Mouse (Mus musculus) lung, adult 18-20 months (tissue): ENCODE data around the gene Postn.

Experiments used
- DNase-seq, 2 experiments: peaks; one replicate each; pipeline ENCODE4 v3.0.0; 2022; ENCODE audit warnings: mixed read lengths in 2 of 2

Gene Postn

DNA sequence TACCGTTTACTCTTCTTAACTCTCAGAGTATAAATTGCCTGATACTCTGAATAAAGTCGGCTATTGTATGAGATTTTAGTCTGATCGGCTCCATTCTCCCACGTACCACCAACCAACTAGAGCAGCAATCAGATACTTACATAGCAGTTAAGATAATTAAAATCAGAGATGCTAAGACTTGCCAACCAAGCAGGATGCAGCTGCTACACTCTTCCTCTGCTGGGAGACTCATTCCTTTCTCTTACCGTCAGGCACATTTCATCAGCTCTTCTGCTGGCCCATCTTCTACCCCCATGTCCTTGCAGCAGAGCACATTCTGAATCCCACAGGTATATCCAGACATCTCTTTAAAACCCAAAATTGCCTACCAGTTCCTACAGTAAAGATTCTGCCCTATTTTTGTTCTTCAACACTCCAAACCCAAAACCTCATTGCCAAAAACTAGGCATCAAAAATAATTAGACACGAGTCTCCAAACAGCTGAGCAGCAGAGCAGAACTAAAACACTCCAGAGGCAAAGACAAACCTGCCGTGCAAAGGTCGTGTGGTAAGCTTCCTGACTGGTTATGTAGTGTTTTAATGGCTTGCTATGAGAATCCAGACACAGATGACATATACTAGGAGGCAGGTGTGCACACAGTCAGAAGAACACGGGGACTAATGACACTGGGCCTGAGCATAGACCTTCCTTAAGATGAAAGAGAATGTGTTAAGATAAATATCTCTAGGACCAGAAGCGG lies 59.5 kb downstream of the Postn start:
- no peak for DNase-seq

DNA sequence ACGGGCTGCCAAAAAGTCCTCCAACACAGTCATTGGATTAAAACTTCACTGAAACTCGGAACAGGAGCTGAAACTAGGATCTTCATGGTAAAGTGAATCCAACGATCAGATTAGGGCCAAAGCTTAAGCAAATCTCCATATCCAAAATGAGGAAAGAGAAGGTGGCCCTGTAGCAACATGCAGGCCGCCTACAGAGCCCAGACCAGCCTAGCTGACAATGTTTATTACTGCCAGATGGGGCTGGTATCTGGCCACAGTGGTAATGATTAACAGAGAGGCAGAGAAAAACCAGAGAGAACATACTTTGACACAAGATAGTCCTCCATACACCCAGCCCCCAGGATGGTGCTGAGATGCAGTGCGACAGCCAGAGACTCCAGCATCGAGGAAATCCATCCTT lies 60.1 kb downstream of the Postn start:
- DNase-seq: no peak

- DNase-seq: no peak
Measured at GRCm38 (mm10) chr3:54421666-54422065, 60.8 kb downstream of the Postn start.

DNA sequence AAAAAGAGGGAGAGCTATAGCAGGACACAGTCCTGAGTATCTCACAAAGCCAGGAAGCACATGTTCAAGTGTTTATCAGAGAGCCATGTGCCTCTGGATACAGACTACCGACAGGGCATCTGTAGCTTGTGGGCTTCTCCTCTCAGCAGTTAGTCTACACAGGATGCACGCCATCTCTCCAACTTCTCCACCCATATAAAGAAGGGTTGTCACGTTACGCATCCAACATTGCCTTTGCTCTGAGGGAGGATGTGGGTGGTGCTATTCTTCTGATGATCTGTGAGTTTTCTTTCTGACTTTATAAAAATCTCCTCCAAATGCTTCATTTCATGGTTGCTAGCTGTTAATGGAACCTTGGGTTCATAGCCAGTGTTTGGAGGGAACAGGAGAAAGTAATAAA lies 63.2 kb downstream of the Postn start:
- DNase-seq: no peak

- no peak for DNase-seq
Measured at GRCm38 (mm10) chr3:54431663-54432062, 70.8 kb downstream of the Postn start.

- DNase-seq: no peak
Measured at GRCm38 (mm10) chr3:54432167-54432566, 71.3 kb downstream of the Postn start.

DNA sequence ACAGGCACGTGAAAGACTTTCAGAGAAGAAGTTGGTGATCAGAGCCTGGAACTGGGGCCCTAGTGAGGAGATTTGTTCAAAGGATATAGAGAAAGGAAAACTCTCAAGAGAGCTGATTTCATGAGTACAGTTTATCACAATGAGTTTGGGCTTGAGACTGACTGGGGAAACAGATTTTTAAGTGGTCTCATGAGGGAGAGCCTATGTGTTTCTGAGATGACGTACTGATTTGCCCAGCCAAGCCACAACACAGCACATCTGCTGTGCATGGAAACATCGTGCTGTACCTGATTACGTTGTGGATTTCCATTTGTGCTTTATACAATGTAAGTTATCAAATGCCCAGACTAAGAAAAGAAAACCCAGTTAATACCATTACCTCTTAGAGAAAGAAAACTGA lies 71.7 kb downstream of the Postn start:
- no peak for DNase-seq

GRCm38 (mm10) chr3:54434571-54434970 lies 73.7 kb downstream of the Postn start:
- no peak for DNase-seq

- DNase-seq: no peak
Measured at GRCm38 (mm10) chr3:54436373-54436964, 75.6 kb downstream of the Postn start.
